Mouse (Mus musculus): ENCODE results near the gene Map3k20. TPM values are rescaled to one million over a fixed set of nuclear protein-coding genes. Genes with fewer than 3 reads are reported as not detected.
A peak's percentile ranks its signal among the peaks of the same experiment; 100 is the strongest.

Gene Map3k20
- polyA plus RNA-seq, 1 experiment from 2014 or later = 4.8 TPM

- H3K36me3 ChIP-seq (replicated peaks; ENCODE audit: insufficient read depth, low read length) = peaks cover 6% of the 10 kb centered on the region
- DNase-seq (peak; percentile 33), ATAC-seq (no peak)
- TF ChIP-seq CTCF (IDR thresholded peaks at IDR 0.05; ENCODE audit: low read depth) = no peak
- no peak for TF ChIP-seq EP300 (IDR thresholded peaks at IDR 0.05; ENCODE audit: low read depth)
- H3K9ac ChIP-seq (replicated peaks) = no peak overlapping the region
- no peak overlapping the region for H3K27ac ChIP-seq (ENCODE audit: low read depth)
- 0 out of 2 replicates have a peak overlapping the region, but pooled peaks have one; percentile 27 for H3K4me2 ChIP-seq (ENCODE audit: low read depth, low read length)
- H3K4me1 ChIP-seq (ENCODE audit: insufficient read depth) = no peaks in the 10 kb centered on the region
- 64% methylated on average over 14 of the region's 14 CpGs for WGBS (ENCODE audit: insufficient replicate concordance)
- no peaks in the 10 kb centered on the region for H3K9me3 ChIP-seq (ENCODE audit: low read length)
- 0 out of 2 replicates have a peak overlapping the region, but pooled peaks have one; percentile 11 for H3K4me3 ChIP-seq (ENCODE audit: low read depth, low read length)
- no peaks in the 10 kb centered on the region for H3K27me3 ChIP-seq (ENCODE audit: insufficient read depth, low read length)
These were observed 43.5 kb upstream of the Map3k20 start for GRCm38 (mm10) chr2:72241714-72242472.

DNA sequence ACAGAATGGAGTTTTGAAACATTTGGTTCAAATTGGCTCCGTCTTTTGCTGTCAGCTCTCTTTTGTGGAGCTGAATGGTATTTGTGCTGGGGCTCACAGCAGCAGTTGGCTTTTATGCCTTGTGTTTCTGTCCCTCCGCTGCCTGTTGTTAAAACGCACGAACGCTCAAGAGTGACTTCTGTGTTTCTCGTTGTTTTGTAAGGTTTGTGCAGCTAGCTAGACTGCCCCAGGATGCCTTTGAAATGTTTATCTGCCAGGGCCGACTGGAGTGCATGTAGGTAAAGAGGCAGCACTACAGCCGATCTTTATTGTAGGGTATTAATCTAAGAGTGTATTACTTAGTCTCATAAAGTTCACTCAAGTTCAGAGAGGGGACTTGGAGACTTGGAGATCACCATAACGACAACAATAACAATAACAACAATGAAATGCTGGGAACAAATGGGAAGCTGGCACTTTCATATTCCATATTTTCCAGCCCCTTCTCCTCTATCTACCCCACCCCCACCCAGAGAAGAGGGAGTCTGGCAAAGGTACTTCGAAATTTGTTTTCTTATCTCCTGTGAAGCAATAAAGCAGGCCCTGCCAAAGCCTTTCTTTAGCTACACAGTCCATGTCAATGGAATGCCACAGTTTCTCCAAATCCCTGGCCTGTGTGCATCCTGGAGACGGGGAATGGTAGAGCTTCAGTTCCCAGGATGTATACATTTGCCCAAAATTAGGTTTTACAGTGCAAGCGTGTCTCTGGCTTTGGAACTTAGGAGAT is 42.3 kb upstream of the Map3k20 start:
- Histone ChIP-seq H3K27ac (ENCODE audit: low read depth) (no peak overlapping the region), H3K4me1 (ENCODE audit: insufficient read depth) (no peaks in the 10 kb centered on the region), H3K9ac (replicated peaks) (no peak overlapping the region), H3K4me3 (ENCODE audit: low read depth, low read length) (no peak overlapping the region), H3K4me2 (ENCODE audit: low read depth, low read length) (no peak overlapping the region), H3K36me3 (replicated peaks; ENCODE audit: insufficient read depth, low read length) (peaks cover 6% of the 10 kb centered on the region), H3K27me3 (ENCODE audit: insufficient read depth, low read length) (no peaks in the 10 kb centered on the region), H3K9me3 (ENCODE audit: low read length) (no peaks in the 10 kb centered on the region)
- 72% methylated on average over 12 of the region's 12 CpGs for WGBS (ENCODE audit: insufficient replicate concordance)
- no peak for TF ChIP-seq CTCF (IDR thresholded peaks at IDR 0.05; ENCODE audit: low read depth)
- TF ChIP-seq EP300 (IDR thresholded peaks at IDR 0.05; ENCODE audit: low read depth) = no peak
- no peak for ATAC-seq
- DNase-seq = no peak

- Histone ChIP-seq H3K9me3 (ENCODE audit: low read length) (no peaks in the 10 kb centered on the region), H3K9ac (replicated peaks) (no peak overlapping the region), H3K4me2 (ENCODE audit: low read depth, low read length) (no peak overlapping the region), H3K27ac (ENCODE audit: low read depth) (no peak overlapping the region), H3K4me3 (ENCODE audit: low read depth, low read length) (no peak overlapping the region), H3K36me3 (replicated peaks; ENCODE audit: insufficient read depth, low read length) (peaks cover 6% of the 10 kb centered on the region), H3K27me3 (ENCODE audit: insufficient read depth, low read length) (no peaks in the 10 kb centered on the region), H3K4me1 (ENCODE audit: insufficient read depth) (no peaks in the 10 kb centered on the region)
- no peak for DNase-seq
- ATAC-seq = no peak
- TF ChIP-seq CTCF (IDR thresholded peaks at IDR 0.05; ENCODE audit: low read depth) = no peak
- TF ChIP-seq EP300 (IDR thresholded peaks at IDR 0.05; ENCODE audit: low read depth) = no peak
- WGBS (ENCODE audit: insufficient replicate concordance) = 81% methylated on average over 4 of the region's 4 CpGs
These were observed 39.8 kb upstream of the Map3k20 start for GRCm38 (mm10) chr2:72245631-72246030.

- Histone ChIP-seq H3K27me3 (ENCODE audit: insufficient read depth, low read length) (no peaks in the 10 kb centered on the region), H3K27ac (ENCODE audit: low read depth) (no peak overlapping the region), H3K4me1 (ENCODE audit: insufficient read depth) (no peaks in the 10 kb centered on the region), H3K9me3 (ENCODE audit: low read length) (no peaks in the 10 kb centered on the region), H3K4me2 (ENCODE audit: low read depth, low read length) (no peak overlapping the region), H3K4me3 (ENCODE audit: low read depth, low read length) (no peak overlapping the region), H3K9ac (replicated peaks) (no peak overlapping the region), H3K36me3 (replicated peaks; ENCODE audit: insufficient read depth, low read length) (peaks cover 6% of the 10 kb centered on the region)
- DNase-seq (no peak), ATAC-seq (no peak)
- TF ChIP-seq CTCF (IDR thresholded peaks at IDR 0.05; ENCODE audit: low read depth) (no peak), EP300 (IDR thresholded peaks at IDR 0.05; ENCODE audit: low read depth) (no peak)
- 75% methylated on average over 11 of the region's 11 CpGs for WGBS (ENCODE audit: insufficient replicate concordance)
These were observed 39.1 kb upstream of the Map3k20 start for GRCm38 (mm10) chr2:72246376-72246775.

DNA sequence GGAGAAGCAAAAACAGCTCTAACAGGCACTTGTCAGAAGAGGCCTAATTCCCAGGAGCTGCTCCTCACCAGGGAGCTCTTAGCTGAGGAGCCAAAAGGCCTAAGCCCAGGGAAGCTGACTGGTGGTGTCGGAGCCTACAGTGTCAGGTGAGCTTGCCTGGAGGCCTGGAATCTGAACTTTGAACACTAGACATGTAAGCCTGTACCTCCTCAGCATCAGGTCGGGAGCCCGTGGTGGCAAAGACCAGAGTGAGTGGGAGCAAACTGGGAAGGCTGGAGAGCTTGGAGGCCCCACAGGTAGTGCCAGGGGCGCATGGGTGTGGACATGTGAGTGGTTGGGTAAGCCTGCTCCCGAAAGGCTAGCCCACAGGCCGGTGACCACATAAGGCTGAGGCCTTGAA is 37.6 kb upstream of the Map3k20 start:
- H3K4me2 ChIP-seq (ENCODE audit: low read depth, low read length) = no peak overlapping the region
- DNase-seq (no peak), ATAC-seq (peak; percentile 49; the same call in 1 of the 2 replicates)
- TF ChIP-seq CTCF (IDR thresholded peaks at IDR 0.05; ENCODE audit: low read depth) (no peak), EP300 (IDR thresholded peaks at IDR 0.05; ENCODE audit: low read depth) (no peak)
- no peak overlapping the region for H3K27ac ChIP-seq (ENCODE audit: low read depth)
- no peak overlapping the region for H3K4me3 ChIP-seq (ENCODE audit: low read depth, low read length)
- no peaks in the 10 kb centered on the region; the same call in 1 of the 2 replicates for H3K36me3 ChIP-seq (replicated peaks; ENCODE audit: insufficient read depth, low read length)
- WGBS (ENCODE audit: insufficient replicate concordance) = 65% methylated on average over 6 of the region's 6 CpGs
- H3K9me3 ChIP-seq (ENCODE audit: low read length) = no peaks in the 10 kb centered on the region
- no peak overlapping the region for H3K9ac ChIP-seq (replicated peaks)
- no peaks in the 10 kb centered on the region for H3K4me1 ChIP-seq (ENCODE audit: insufficient read depth)
- H3K27me3 ChIP-seq (ENCODE audit: insufficient read depth, low read length) = no peaks in the 10 kb centered on the region

All from liver, postnatal 0 days (tissue).